Mouse (Mus musculus): ENCODE measurements around the gene Igsf9b. TPM values are rescaled to one million over a fixed set of nuclear protein-coding genes. Genes with fewer than 3 reads are reported as not detected.

The Igsf9b gene
- polyA plus RNA-seq, 1 experiment, result 2.6 TPM

GRCm38 (mm10) chr9:27327558-27327957 is 28.6 kb downstream of the Igsf9b start:
- peaks cover 2% of the 10 kb centered on the region; the same call in 1 of the 2 replicates for H3K36me3 ChIP-seq (ENCODE audit: control insufficient read depth, insufficient read depth, low read length)
- no peaks in the 10 kb centered on the region for H3K27me3 ChIP-seq (ENCODE audit: control insufficient read depth, insufficient read depth, low read length)
- H3K4me3 ChIP-seq (ENCODE audit: low read depth, low read length), result no peak overlapping the region
- H3K4me1 ChIP-seq (ENCODE audit: control insufficient read depth, insufficient read depth, insufficient read length, low read length), result no peaks in the 10 kb centered on the region
- no peak overlapping the region for H3K27ac ChIP-seq (ENCODE audit: insufficient read depth, low read depth, low read length)
- TF ChIP-seq POLR2A (IDR thresholded peaks at IDR 0.05; ENCODE audit: low read depth, low read length) (no peak), CTCF (IDR thresholded peaks at IDR 0.05; ENCODE audit: extremely low read depth, insufficient read length, insufficient replicate concordance, low read depth, low read length) (no peak)
- WGBS, result 96% methylated on average over 3 of the region's 3 CpGs

DNA sequence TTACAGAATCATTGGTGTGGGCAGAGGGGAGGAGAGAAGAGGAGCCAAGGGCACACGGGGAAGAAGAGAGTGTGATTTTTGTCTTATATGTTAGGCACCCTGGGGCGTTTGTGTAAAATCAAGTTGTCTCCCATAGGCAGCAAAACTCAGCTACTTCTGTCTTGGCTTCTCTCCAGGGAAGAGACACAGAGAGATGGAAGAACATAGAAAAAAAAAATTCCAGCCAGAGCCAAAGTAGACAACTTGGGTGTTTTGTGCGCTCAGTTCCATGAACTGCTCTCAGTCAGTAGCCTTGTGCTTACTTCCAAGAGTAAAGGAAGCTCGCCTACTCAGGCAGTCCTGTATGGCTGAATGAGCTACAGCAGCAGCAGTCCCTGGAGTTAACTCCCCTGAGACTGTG is 31.4 kb downstream of the Igsf9b start:
- no peaks in the 10 kb centered on the region for H3K4me1 ChIP-seq (ENCODE audit: control insufficient read depth, insufficient read depth, insufficient read length, low read length)
- TF ChIP-seq CTCF (IDR thresholded peaks at IDR 0.05; ENCODE audit: extremely low read depth, insufficient read length, insufficient replicate concordance, low read depth, low read length), result no peak
- no peak for TF ChIP-seq POLR2A (IDR thresholded peaks at IDR 0.05; ENCODE audit: low read depth, low read length)
- WGBS, result 84% methylated on average over 4 of the region's 4 CpGs

GRCm38 (mm10) chr9:27331538-27331937 is 32.5 kb downstream of the Igsf9b start:
- H3K27me3 ChIP-seq (ENCODE audit: control insufficient read depth, insufficient read depth, low read length), result no peaks in the 10 kb centered on the region
- H3K27ac ChIP-seq (ENCODE audit: insufficient read depth, low read depth, low read length), result no peak overlapping the region
- no peak overlapping the region for H3K4me3 ChIP-seq (ENCODE audit: low read depth, low read length)
- no peaks in the 10 kb centered on the region for H3K4me1 ChIP-seq (ENCODE audit: control insufficient read depth, insufficient read depth, insufficient read length, low read length)
- no peak for TF ChIP-seq POLR2A (IDR thresholded peaks at IDR 0.05; ENCODE audit: low read depth, low read length)
- TF ChIP-seq CTCF (IDR thresholded peaks at IDR 0.05; ENCODE audit: extremely low read depth, insufficient read length, insufficient replicate concordance, low read depth, low read length), result no peak
- 97% methylated on average over 7 of the region's 7 CpGs for WGBS
- peaks cover 11% of the 10 kb centered on the region; the same call in 1 of the 2 replicates for H3K36me3 ChIP-seq (ENCODE audit: control insufficient read depth, insufficient read depth, low read length)

More for the DNA sequence above, 31.4 kb downstream of the Igsf9b start:
- Histone ChIP-seq H3K4me3 (ENCODE audit: low read depth, low read length) (no peak overlapping the region), H3K27ac (ENCODE audit: insufficient read depth, low read depth, low read length) (no peak overlapping the region), H3K36me3 (ENCODE audit: control insufficient read depth, insufficient read depth, low read length) (peaks cover 11% of the 10 kb centered on the region; the same call in 1 of the 2 replicates), H3K27me3 (ENCODE audit: control insufficient read depth, insufficient read depth, low read length) (no peaks in the 10 kb centered on the region)

GRCm38 (mm10) chr9:27334895-27335294 is 35.9 kb downstream of the Igsf9b start:
- Histone ChIP-seq H3K4me3 (ENCODE audit: low read depth, low read length) (no peak overlapping the region), H3K27me3 (ENCODE audit: control insufficient read depth, insufficient read depth, low read length) (no peaks in the 10 kb centered on the region), H3K27ac (ENCODE audit: insufficient read depth, low read depth, low read length) (no peak overlapping the region), H3K4me1 (ENCODE audit: control insufficient read depth, insufficient read depth, insufficient read length, low read length) (no peaks in the 10 kb centered on the region), H3K36me3 (ENCODE audit: control insufficient read depth, insufficient read depth, low read length) (peaks cover 9% of the 10 kb centered on the region; the same call in 1 of the 2 replicates)
- 89% methylated on average over 9 of the region's 9 CpGs for WGBS
- no peak for TF ChIP-seq CTCF (IDR thresholded peaks at IDR 0.05; ENCODE audit: extremely low read depth, insufficient read length, insufficient replicate concordance, low read depth, low read length)
- no peak for TF ChIP-seq POLR2A (IDR thresholded peaks at IDR 0.05; ENCODE audit: low read depth, low read length)

DNA sequence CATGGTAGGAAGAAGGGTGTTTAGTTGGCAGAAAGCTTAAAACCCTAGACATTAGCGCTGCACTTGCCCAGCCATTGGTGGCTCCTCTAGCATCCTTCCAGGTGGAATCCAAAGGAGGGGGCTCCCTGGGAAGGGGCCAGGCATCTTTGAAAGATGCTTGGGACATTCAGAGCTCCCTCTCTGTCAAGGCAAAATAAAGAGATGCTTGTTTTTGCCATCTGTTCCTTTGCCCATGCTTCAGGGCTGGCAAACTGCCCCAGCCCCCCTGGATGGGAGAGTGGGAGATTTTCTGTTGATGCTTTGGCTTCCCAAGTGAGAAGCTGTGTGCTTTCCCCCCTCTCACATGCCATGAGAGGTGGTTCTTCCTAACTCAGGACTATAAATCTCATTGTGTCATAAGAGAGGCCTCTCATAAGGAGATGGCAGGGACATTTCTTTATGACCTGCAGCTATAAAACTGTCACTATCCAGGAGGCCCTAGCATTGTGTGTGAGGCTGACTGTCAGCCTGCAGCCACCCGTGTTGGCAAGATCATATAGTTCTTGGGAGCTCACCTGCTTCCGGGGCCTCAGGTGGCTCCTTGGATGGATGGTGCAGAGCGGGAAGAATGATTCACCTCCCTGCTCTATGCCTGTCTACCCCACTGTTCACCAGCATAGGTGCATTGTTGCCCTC is 38.1 kb downstream of the Igsf9b start:
- no peak overlapping the region for H3K4me3 ChIP-seq (ENCODE audit: low read depth, low read length)
- WGBS, result 58% methylated on average over 4 of the region's 4 CpGs
- no peaks in the 10 kb centered on the region for H3K27me3 ChIP-seq (ENCODE audit: control insufficient read depth, insufficient read depth, low read length)
- H3K27ac ChIP-seq (ENCODE audit: insufficient read depth, low read depth, low read length), result no peak overlapping the region
- H3K36me3 ChIP-seq (ENCODE audit: control insufficient read depth, insufficient read depth, low read length), result peaks cover 9% of the 10 kb centered on the region; the same call in 1 of the 2 replicates
- H3K4me1 ChIP-seq (ENCODE audit: control insufficient read depth, insufficient read depth, insufficient read length, low read length), result no peaks in the 10 kb centered on the region
- TF ChIP-seq POLR2A (IDR thresholded peaks at IDR 0.05; ENCODE audit: low read depth, low read length) (no peak), CTCF (IDR thresholded peaks at IDR 0.05; ENCODE audit: extremely low read depth, insufficient read length, insufficient replicate concordance, low read depth, low read length) (no peak)

DNA sequence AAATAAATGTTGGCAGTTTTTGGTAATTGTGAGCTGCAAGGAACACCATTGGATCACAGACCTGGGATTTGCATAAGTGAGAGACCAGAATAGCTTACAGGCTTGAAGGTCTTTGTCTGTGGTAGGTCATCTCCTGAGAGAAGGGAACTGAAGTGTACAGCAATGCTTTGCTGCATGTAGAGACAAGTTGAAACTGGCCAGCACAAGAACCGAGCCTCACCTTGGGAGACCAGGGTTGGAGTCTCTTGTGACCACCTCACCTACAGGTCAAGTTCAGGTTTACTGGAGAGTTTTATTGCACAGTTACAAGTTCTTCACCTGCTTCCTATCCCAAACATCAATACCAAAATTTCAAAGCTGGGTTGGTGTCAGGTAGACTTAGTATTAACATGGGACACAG is 40.2 kb downstream of the Igsf9b start:
- no peak overlapping the region for H3K4me3 ChIP-seq (ENCODE audit: low read depth, low read length)
- no peaks in the 10 kb centered on the region for H3K4me1 ChIP-seq (ENCODE audit: control insufficient read depth, insufficient read depth, insufficient read length, low read length)
- no peaks in the 10 kb centered on the region for H3K27me3 ChIP-seq (ENCODE audit: control insufficient read depth, insufficient read depth, low read length)
- no peak overlapping the region for H3K27ac ChIP-seq (ENCODE audit: insufficient read depth, low read depth, low read length)
- TF ChIP-seq CTCF (IDR thresholded peaks at IDR 0.05; ENCODE audit: extremely low read depth, insufficient read length, insufficient replicate concordance, low read depth, low read length), result no peak
- no peak for TF ChIP-seq POLR2A (IDR thresholded peaks at IDR 0.05; ENCODE audit: low read depth, low read length)
- WGBS, result 91% methylated on average over 1 of the region's 1 CpGs
- H3K36me3 ChIP-seq (ENCODE audit: control insufficient read depth, insufficient read depth, low read length), result peaks cover 6% of the 10 kb centered on the region; the same call in 1 of the 2 replicates

GRCm38 (mm10) chr9:27346541-27347269 is 47.7 kb downstream of the Igsf9b start:
- Histone ChIP-seq H3K4me3 (ENCODE audit: low read depth, low read length) (no peak overlapping the region), H3K4me1 (ENCODE audit: control insufficient read depth, insufficient read depth, insufficient read length, low read length) (no peaks in the 10 kb centered on the region), H3K27ac (ENCODE audit: insufficient read depth, low read depth, low read length) (no peak overlapping the region), H3K36me3 (ENCODE audit: control insufficient read depth, insufficient read depth, low read length) (0 out of 2 replicates have a peak, but pooled peaks cover 2% of the 10 kb centered on the region), H3K27me3 (ENCODE audit: control insufficient read depth, insufficient read depth, low read length) (no peaks in the 10 kb centered on the region)
- TF ChIP-seq CTCF (IDR thresholded peaks at IDR 0.05; ENCODE audit: extremely low read depth, insufficient read length, insufficient replicate concordance, low read depth, low read length) (no peak), POLR2A (IDR thresholded peaks at IDR 0.05; ENCODE audit: low read depth, low read length) (no peak)
- WGBS, result 78% methylated on average over 11 of the region's 11 CpGs
